Mouse (Mus musculus) cerebellum, adult 11 months (tissue): Measurements from ENCODE around the gene Qpctl.
"Not testable (repeated sequence)": the region's sequence is repeated elsewhere in the genome, so short reads cannot be mapped to it uniquely, and the experiment has no call there.

Experiments used
- DNase-seq: peaks from one replicate; pipeline ENCODE4 v3.0.0; 2022

Gene Qpctl

DNA sequence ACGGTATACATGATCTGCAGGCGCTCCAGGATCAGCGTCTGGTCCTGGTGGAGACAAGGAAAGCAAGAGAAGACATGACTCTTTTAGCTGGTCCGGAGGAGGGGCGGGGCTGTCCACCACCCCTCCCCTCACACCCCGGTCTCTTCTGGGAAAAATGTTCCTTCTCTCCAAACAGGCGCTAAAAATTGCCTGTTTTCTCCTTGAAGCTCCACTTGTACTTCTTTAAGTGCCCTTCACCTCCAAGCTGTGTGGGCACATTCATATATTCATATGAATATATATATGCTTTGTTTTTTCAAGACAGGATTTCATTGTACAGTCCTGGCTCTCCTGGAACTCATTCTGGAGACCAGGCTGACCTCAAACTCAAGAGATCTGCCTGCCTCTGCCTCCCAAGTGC lies 13.8 kb upstream of the Qpctl start:
- DNase-seq: no peak

DNA sequence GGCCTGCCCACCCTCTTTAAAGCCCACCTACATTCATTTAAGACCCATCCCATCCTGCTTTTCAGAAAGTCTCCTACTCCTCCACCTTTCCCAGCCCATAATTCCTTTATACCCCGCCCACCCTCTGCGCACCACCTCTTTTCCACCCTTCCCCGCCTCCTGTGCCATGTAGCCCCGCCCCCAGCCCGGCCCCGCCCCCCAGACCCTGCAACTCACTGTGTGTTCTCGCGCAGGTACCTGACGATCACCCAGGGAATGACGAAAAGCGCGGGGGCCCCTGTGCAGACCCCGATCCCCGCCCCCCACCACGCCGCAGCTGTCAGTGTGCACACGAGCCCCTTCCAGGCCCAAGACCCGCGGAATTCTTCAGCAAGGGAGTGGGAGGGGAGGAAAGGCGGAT lies 11.0 kb upstream of the Qpctl start:
- no peak for DNase-seq

DNA sequence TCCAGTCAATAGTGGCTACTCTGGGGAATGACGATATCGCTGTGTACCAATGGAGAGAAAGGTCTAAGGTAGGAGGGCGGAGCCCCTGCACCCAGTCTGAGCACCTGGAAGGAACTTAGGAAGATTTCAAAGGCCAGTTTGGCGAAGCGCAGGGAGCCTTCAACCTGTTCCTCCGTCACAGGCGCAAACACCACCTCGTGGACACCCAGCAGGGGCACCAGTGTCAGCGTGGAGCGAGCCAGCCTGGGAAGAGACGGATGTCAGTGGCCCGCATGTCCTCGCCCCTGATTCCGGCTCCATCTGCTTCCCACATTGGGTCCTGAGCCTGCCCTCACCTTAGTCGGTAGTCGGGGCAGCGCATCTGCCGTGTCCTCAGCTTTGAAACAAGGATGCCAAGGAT lies 10.3 kb upstream of the Qpctl start:
- no peak for DNase-seq

DNA sequence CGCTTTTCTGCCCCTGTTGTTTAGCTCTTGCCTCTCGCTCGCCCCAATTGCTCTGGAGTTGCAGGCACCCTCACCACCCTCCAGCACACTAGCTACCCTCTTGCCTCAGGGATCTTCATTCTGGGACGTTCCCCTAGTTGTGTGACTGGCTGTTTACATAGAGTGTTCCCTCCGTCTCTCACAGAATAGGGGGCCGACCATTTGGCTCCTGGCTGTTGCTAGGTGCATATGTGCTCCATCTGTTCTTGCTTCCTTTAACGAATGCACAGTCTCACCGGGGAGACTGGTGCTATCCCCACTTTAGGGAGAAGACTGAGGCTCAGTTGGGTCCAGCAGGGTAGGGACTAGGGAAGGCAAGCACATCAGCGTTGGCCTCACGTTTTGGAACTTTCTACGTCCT lies 9.5 kb upstream of the Qpctl start:
- no peak for DNase-seq

DNA sequence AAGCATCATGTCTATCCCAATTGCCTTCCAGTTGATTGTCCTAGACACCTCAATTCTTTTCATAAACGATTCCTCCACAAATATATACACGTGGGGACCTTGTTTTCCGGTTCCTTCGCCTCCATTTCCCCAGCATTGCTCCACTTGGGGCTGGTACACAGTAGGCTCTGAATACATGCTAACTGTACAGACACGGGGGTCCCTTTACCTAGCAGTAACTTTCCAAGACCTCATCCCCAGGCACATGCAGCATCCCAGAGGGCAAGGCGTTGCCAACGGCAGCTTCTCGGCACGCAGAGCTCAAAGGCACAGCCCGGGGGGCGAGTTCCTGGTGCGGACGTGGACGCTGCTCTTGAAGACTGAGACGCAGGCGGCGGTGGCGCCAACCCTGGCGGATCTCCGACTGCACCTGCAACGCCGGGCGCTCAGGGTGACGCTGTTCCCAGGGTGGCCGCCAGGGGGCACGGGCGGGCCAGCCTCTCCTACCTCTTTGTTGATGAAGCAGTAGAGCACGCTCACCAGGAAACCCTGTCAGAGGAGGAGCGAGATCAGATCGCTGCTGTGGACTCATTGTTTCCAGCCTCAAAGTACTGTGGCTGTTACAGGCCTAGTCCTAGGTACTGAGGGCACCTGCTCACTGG lies 8.2 kb upstream of the Qpctl start:
- DNase-seq: peak; percentile 93

DNA sequence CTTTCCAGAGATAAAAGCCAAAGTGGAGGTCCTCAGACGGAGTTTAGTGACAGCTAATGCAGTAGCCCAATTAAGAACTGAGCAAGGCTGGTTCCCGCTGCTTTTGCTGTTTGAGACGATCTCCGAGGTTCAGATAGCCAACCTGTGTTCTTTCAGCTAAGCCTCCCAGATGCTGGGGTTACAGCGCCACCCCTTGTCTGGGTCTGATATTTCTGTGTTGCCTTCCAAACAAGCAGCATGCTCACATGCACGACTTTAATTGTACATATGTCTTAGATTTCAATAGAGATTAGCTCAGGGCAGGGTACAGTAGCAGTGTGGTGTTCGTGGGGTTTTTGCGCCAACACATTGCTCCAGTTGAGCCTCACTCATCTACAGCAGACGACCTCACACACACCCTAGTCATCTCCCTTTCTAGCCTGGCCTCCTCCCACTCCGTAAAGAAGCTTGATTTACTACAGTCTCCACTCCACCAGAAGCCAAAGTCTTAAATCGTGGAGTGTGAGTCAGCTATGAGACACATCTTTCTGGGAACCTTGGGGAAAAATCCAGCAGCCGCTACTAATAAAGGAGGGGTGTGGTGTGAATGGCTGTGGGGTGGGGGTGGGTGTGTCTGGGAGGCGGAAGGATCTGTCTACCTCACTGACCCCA lies 6.9 kb upstream of the Qpctl start:
- no peak for DNase-seq

DNA sequence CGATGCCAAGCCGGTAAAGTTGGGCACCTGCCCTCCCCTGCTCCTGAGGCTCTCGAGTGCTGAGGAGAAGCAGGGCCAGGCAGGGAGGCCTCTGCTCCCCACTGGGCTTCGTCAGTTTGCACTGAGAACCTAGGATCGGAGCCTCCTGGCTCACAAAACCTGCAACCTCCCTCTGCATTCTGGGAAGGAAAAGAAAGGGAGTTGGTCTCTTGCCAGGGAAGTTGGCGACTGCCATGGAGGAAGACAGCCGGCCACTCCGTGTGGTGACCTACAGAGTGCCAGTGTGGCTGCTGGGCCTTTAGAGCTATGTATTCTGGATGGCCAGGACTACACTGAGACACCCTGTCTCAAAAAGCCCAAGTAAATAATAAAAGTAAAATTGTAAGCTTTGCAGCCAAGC lies 5.7 kb upstream of the Qpctl start:
- no peak for DNase-seq

DNA sequence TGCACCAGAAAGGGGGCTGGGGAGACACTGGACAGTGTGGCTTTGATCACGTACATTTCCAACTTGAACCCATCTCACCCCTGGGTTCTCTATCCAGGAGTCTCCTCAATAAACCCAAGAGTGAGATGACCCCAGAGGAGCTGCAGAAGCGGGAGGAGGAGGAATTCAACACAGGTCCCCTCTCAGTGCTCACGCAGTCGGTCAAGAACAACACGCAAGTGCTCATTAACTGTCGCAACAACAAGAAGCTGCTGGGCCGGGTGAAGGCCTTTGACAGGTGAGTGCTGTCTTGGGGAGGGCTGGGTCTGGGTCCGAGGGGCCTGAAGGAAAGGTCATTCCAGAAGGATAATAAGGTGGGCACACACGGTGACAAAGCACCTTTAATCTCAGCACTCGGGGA lies 2.0 kb upstream of the Qpctl start:
- not testable (repeated sequence) for DNase-seq

DNA sequence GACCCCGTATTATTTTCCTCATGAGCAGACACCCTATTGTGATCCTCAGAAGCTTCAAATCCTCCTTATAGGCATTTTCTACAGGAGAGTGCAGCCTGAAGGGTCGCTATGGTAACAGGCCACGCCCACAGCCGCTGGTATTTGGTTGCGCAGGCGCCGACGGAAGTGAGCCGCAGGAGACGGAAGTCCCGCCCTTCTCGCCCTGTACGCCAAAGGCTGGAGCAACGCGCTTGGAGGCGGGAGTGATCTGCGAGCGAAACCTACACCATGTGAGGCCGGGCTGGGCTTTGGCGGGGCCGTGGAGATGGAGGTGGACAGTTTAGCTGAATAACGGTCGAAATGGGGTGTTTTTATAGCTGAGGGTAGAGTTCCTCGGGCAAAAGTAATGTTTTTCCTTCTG lies 535 bp upstream of the Qpctl start, which contains the start of gene Snrpd2:
Gene Snrpd2 (plus strand): TSS at position 97 of the 400 bp plus-strand sequence.
- DNase-seq: peak; percentile 96

DNA sequence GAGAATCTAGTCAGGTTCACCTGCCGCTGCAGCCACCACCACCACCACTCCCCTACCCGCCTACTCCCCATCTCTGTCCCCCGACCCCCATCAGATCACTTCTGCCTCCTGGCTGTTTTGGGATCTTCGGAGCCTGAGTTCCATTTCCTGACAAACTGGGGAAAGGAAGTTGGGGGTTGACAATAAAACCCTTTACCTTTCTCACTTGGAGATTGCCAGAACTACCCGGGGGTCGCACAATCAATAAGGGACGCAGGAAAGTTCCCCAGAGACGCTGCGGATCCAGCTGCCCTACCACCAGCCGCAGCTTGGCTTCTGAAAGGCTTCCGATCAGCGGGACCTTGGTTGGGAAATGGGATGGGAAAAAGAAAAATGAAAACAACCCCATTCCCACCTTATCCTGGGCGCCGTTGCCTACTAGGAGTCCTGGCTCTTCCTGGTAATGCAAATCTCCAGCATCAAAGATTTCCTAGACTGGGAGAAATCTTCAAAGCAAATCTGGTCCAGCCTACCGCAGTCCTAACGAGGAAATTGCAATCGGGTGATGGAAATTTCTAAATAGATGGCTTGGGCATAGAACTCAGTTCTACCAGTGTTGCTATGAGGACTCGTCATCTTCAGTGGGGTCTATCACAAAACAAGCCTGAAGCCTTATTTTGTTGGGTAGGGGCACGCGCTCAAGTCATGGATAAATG lies 764 bp downstream of the Qpctl start:
- DNase-seq: no peak

DNA sequence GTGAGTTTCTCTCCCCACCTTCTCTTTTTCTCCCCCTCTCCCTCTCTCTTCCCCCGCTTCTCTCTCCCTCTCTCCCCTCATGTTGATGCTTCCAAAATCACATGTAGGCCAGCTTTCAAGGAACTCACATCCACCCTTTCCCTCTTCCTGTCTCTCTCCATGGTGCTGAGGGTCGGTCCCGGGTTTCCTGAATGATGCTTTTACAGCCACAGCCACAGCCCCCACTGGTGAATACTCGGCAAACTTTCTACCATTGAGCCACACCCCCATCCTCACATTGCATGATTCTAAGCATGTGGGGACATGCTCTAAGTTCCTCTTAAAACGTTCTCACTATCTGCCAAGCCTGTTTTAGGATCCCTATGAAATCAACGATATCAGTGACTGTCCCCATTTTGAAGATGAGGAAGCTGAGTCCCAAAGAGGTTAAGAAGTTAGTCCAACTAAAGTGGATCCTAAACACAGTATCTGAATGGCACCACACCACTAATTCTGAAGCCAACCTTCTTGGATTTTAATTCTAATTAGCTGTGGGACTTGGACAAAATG lies 1.5 kb downstream of the Qpctl start:
- DNase-seq: no peak

DNA sequence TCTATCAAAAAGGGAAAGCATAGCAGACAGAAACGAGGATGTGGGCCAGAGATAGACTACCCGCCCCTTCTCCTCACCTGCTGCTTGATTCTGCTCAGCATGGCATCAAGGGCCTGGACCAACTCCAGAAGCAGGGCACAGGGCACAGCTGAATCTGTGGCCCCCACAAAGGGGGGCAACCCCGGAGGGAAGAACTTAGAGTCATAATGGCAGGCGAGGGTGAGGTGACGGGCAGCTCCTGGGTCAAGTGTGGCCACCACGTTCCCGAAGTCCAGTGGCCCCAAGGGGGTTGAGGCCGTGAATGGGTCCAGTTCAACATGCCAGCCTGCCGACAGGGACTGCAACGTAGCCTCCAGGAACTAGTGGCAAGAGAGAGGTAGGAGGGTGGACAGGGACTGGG lies 2.3 kb downstream of the Qpctl start:
- no peak for DNase-seq

DNA sequence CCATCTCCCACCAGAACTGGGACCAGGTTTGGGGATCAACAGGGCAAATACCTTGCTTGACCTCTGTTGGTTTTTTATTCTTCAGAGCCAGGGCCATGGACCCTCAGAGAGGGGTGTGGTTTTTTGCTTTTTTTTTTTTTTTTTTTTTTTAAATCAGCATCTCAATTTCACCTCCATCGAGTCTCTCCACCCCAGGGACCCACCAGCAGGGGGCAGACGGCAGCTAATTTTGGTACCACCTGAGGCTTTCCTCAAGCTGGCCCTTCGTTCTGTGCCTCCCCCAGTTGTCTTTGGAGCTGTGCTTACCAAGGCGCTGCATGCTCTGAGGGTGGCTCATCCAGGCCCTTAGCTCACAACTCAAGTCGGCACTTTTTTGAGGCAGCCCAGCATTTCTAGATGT lies 11.7 kb downstream of the Qpctl start:
- no peak for DNase-seq

DNA sequence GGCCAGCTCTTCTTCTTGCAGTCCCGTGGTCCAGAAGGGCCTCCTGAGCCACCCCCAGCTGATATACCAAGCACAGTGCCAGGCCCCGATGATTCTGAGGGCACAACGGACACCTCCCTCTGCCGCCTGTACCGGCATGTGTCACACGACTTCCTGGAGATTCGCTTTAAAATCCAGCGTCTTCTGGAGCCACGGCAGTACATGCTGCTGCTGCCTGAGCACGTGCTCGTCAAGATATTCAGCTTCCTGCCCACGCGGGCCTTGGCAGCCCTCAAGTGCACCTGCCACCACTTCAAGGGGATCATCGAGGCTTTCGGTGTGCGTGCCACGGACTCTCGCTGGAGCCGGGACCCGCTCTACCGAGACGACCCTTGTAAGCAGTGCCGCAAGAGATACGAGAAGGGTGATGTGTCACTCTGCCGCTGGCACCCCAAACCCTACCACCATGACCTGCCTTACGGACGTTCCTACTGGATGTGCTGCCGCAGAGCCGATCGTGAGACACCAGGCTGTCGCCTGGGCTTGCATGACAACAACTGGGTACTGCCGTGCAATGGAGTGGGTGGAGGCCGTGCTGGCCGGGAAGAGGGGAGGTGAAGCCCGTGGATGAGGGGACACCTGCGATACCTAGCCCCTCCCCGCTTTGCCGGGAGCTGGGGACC lies 12.3 kb downstream of the Qpctl start:
- no peak for DNase-seq

DNA sequence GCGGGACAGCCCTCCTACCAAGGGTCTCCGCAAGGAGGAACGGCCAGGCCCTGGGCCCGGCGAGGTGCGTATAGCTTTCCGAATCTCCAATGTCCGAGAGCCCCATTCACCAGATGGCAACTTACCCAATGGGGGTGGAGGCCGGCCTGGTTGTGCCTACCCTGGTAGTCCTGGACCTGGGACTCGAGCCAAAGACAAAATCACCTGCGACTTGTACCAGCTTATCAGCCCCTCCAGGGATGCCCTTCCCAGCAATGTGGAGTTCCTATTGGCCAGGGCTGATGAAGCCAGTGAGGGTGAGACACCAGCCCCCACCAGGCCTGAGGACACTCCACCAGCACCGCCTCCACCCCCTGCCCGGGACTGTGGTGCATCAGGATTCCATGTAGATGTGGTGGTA lies 12.9 kb downstream of the Qpctl start:
- no peak for DNase-seq

DNA sequence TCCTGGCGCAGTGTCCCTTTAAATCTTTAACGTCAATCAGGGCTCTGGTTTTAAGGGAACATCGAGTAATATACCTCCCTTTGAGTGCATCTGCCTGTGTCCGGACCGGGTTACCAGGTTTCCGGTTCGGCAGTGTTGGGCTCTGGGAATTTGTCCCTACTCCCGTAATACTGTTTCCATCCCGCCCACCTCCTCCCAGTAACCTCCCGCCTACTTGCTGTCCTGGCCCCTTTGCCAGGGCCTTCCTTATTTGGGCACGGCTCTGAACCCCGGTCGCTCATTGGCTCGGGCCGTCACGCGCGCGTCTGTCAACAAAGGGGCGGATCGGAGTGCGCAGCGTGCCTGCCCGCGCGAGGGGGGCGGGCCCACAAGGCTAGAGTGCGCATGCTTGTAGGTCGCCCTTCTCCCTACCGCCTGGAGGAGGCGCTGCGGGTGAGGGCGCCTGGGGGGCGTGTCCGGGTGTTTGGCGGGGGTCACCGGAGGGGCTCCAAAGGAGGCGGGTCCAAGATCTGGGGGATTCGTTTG lies 17.7 kb downstream of the Qpctl start:
- DNase-seq: peak; percentile 97

DNA sequence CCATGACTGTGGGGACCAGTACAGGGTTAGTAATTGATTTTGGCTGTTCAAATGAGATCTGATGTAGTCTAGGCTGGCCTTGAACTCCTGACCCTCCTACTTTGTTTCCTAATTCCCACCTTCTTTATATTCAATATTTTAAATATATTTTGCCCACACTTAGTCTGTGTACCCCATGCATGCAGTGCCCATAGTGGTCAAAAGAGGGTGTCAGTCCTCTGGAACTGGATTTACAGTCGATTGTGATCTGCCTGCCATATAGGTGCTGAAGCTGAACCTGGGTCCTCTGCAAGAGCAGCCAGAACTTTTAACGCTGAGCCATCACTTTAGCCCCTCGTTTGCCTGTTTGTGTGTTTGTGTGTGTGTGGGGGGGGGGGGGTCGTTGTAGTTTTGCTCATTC lies 18.4 kb downstream of the Qpctl start:
- DNase-seq: no peak

DNA sequence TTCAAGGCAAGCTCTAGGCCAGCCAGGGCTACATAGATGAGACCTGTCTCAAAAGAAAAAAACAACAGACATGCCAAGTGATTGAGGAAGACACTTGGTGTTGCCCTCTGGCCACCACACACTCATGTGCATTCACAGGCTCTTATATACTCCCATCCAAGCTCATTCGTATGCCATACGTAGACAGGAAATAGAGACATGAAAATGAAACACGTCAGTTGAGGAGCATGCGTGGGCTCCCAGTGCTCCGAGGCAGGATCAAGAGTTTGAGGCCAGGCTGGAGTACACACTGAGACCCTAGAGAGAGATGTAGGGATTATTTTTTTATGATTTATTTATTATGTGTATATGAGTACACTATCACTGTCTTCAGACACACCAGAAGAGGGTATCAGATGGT lies 19.7 kb downstream of the Qpctl start:
- DNase-seq: no peak

DNA sequence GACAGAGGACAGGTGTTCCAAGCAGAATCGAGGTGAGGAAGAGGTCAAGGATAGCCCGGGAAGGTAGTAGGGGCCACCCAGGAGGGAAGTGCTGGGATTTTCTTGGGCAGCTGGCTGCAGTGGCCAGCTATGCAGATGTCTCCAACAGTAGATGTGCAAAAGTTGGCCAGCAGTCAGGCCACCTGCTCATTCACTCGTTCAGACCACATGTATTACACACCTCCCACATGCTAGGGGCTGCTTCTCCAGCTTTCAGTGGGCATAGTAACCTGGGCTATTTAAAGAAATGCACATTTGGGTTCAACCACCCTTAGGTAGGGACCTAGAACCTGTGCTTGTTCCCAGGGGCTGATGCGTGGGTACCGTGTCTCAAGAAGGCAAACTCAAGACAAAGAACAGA lies 21.3 kb downstream of the Qpctl start:
- DNase-seq: no peak

DNA sequence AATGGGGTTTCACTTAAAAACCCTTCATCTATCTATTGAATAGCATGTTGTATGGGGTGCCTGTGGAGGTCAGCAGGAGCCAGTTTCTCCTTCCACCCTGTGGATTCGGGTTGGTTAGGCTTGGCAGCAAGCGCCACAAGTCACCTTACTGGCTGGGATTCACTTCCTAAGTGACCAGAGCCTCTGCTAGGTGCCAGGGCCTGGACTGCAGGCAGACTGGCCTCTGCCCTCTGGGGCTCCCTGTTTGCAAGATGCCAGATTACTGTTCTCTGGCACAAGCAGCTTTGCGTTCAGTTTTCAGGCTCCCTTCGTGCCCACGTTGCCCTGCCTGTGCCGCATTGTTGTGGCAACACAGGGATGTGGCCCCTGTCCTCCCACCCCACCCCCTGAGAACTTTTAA lies 24.4 kb downstream of the Qpctl start:
- no peak for DNase-seq

DNA sequence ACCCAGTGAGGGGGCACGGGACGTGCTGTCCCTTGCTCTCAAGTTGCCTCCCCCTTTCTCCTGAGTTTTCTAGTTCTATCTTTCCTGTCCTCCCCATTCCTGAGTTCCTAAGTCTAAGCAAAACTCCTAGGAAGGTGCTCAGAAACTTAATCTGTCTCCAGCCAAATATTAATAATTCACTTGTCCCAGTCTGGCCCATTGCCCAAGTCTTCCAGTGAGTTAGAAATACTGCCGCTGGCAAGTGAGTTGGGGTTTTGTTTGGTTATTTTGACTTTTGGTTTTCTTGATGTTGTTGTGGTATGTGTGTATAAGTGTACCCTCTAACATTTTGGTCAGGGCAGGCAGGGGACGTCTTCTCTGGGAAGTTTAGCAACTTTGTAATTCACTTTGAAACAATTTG lies 27.4 kb downstream of the Qpctl start:
- no peak for DNase-seq

DNA sequence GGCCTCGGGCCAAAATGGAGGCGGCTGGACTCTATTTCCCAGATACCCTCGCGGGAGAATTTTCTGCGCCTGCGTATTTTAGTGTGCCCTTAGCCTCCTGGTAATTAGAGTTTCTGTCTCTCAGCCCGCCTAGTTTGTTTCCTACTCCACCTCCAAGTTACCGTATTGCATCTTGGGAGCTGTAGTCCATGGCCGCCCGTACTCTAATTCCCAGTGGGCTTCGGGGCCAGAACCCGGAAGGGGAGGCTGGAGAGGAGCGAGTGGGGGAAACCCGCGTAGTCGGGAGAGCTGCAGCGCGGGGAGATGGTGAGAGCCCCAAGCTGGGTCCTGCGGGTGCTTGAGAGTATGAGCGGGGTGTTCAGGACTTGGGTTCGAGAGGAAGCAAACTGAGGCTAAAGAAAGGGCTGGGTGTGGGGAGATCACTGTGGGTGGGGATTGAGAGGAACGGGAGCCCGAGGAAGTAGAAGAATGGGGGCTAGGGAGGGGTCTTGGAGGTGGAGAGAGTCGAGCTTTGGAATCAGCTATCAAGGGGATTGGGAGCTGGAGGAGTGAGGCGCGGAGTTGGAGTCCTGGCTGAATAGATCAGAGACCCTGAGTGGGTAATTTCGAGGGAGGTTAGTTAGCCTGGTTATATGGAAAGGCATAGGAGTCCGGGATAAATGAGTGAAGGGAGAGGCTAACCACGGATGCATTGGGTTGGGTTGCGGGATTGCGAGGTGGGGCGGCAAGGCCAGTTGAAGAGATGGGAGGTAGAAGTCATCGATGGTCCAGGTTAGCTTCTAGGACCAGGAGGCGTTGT lies 29.3 kb downstream of the Qpctl start, which contains the start of gene Fbxo46:
Gene Fbxo46 (plus strand): TSS at position 229 of the 799 bp plus-strand sequence.
- DNase-seq: peak; percentile 90
